Mouse (Mus musculus): ENCODE data around the gene Dlgap4. TPM values are rescaled to one million over a fixed set of nuclear protein-coding genes. Genes with fewer than 3 reads are reported as not detected.

The Dlgap4 gene
- total and polyA plus RNA-seq, 3 experiments = 10.4 to 39.6 TPM; not detected in 1

DNA sequence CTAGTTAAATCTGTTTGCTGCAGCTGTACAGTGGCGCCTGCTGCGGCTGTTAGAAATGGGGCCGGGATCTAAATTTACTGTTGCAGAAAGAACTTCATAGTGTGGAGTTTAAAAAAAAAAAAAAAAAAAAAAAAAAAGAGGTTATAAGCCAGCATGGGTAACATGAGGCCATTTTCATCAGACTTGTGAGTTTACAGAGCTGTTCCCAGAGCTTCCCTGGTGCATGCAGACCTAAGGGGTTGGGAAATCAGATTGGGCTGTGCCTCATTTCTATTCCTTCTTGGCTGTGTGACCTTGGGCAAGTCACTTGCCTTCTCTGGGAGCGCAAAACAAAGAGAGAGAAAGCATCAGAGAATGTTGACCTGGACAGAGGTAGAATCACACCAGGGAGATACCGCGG is 55.1 kb downstream of the Dlgap4 start:
- TF ChIP-seq ZNF384 (IDR thresholded peaks at IDR 0.05; ENCODE audit: low read depth, low read length) (no peak), ZKSCAN1 (IDR thresholded peaks at IDR 0.05; ENCODE audit: low read depth, low read length) (no peak), MAX (IDR thresholded peaks at IDR 0.05; ENCODE audit: low read length) (no peak)
- H3K4me3 ChIP-seq (ENCODE audit: control insufficient read depth in 1 of 2, insufficient read depth in 1 of 2, low read depth in 2 of 2, low read length in 2 of 2) = no peak overlapping the region
- H3K27ac ChIP-seq (ENCODE audit: control insufficient read depth, low read depth, low read length) = no peak overlapping the region
- no peaks in the 10 kb centered on the region for H3K79me2 ChIP-seq (ENCODE audit: control insufficient read depth, insufficient read depth, low read length, poor library complexity)
- no peak for DNase-seq (ENCODE audit: low read depth, low spot score)
- no peaks in the 10 kb centered on the region for H3K9me3 ChIP-seq (replicated peaks; ENCODE audit: insufficient read depth, low read length)
- no peak overlapping the region for H3K9ac ChIP-seq (ENCODE audit: control insufficient read depth, low read depth, low read length, poor library complexity, severe bottlenecking)
- no peaks in the 10 kb centered on the region for H3K36me3 ChIP-seq (ENCODE audit: control insufficient read depth in 1 of 2, insufficient read depth in 2 of 2, low read length in 2 of 2)
- peaks cover 0 to 1% of the 10 kb centered on the region in 2 experiments; a peak in 1 of 4 replicates for H3K27me3 ChIP-seq (ENCODE audit: control insufficient read depth in 1 of 2, insufficient read depth in 2 of 2, low read length in 2 of 2)
- H3K4me1 ChIP-seq (ENCODE audit: control insufficient read depth in 1 of 2, insufficient read depth in 2 of 2, low read length in 2 of 2) = no peaks in the 10 kb centered on the region

DNA sequence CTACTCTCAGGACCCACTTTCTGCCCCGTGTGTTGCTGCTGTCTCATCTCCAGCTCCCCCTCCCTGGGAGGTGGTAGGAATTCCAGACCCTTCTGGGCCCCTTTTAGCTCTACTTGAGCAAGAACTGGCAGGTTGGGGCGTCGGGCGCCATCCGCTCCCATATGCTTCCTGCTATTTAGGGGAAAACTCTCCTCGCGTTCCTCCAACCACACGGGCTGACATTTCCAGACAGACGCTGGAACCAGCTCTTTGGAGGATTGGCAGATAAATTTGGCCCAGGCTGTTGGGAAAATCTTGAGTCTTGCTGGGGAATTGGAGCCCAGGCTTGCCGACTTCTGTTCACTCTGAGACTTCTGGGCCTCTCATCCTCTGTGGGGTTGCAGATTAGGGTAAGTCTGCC is 59.8 kb downstream of the Dlgap4 start:
- Histone ChIP-seq H3K4me3 (ENCODE audit: control insufficient read depth in 1 of 2, insufficient read depth in 1 of 2, low read depth in 2 of 2, low read length in 2 of 2) (no peak overlapping the region), H3K9ac (ENCODE audit: control insufficient read depth, low read depth, low read length, poor library complexity, severe bottlenecking) (no peak overlapping the region), H3K4me1 (ENCODE audit: control insufficient read depth in 1 of 2, insufficient read depth in 2 of 2, low read length in 2 of 2) (no peaks in the 10 kb centered on the region), H3K9me3 (replicated peaks; ENCODE audit: insufficient read depth, low read length) (no peaks in the 10 kb centered on the region), H3K36me3 (ENCODE audit: control insufficient read depth in 1 of 2, insufficient read depth in 2 of 2, low read length in 2 of 2) (no peaks in the 10 kb centered on the region), H3K79me2 (ENCODE audit: control insufficient read depth, insufficient read depth, low read length, poor library complexity) (no peaks in the 10 kb centered on the region), H3K27ac (ENCODE audit: control insufficient read depth, low read depth, low read length) (no peak overlapping the region), H3K27me3 (ENCODE audit: control insufficient read depth in 1 of 2, insufficient read depth in 2 of 2, low read length in 2 of 2) (peaks cover 0 to 1% of the 10 kb centered on the region in 2 experiments; a peak in 1 of 4 replicates)
- TF ChIP-seq CTCF (IDR thresholded peaks at IDR 0.05 in 2 of 3, conservative IDR thresholded peaks at IDR 0.05 in 1 of 3; ENCODE audit: control insufficient read depth in 1 of 3, insufficient read depth in 1 of 3, low read depth in 2 of 3, low read length in 3 of 3, poor library complexity in 1 of 3, severe bottlenecking in 1 of 3) = no peak
- no peak for TF ChIP-seq GATA1 (IDR thresholded peaks at IDR 0.05; ENCODE audit: low read depth, low read length)
- TF ChIP-seq MAFK (IDR thresholded peaks at IDR 0.05; ENCODE audit: borderline replicate concordance, low read depth, low read length) = no peak
- TF ChIP-seq NELFE (IDR thresholded peaks at IDR 0.05; ENCODE audit: low read depth, low read length) = no peak
- TF ChIP-seq TCF12 (IDR thresholded peaks at IDR 0.05; ENCODE audit: low read depth, low read length) = no peak
- TF ChIP-seq TBP (IDR thresholded peaks at IDR 0.05; ENCODE audit: low read depth, low read length) = no peak
- TF ChIP-seq ZC3H11A (IDR thresholded peaks at IDR 0.05; ENCODE audit: low read depth, low read length) = no peak
- no peak for DNase-seq (ENCODE audit: low read depth, low spot score)

DNA sequence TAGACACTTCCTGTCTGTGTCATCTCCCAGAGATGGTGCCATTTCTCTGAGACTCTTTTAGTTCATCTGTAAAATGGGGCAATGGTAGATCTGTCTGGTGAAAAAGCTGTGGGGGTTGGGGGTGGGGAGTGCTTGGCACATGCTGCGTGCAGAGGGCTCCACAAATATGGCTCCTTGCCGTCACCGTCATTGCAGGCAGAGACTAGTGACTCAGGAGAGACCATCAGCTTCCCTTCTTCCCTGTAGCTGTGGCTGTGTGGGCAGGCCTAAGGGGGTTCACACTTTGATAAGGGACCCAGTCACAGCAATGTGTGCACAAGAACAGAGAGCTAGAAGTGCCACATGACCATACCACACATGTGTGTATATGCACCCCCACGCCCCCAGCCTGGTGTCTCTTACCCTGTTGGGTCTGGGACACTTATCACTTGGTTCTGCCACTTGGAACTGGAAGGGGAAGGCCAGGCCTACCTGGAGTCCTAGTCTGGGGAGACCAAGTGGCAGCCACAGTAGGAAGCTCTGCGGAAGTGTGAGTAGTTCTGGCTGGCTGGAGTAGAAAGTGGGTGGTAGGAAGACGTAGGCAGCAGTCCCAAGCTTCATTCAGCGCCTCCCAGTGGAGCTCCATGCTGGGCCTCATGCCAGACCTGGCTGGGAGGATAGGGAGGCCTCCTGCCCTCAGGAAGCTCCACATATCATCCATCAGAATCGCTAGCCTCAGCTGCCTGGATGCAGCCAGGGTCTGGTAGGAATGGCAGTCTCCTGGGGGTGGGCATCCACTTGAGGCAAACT is 60.6 kb downstream of the Dlgap4 start:
- Histone ChIP-seq H3K9ac (ENCODE audit: control insufficient read depth, low read depth, low read length, poor library complexity, severe bottlenecking) (no peak overlapping the region), H3K36me3 (ENCODE audit: control insufficient read depth in 1 of 2, insufficient read depth in 2 of 2, low read length in 2 of 2) (no peaks in the 10 kb centered on the region), H3K79me2 (ENCODE audit: control insufficient read depth, insufficient read depth, low read length, poor library complexity) (no peaks in the 10 kb centered on the region), H3K27me3 (ENCODE audit: control insufficient read depth in 1 of 2, insufficient read depth in 2 of 2, low read length in 2 of 2) (peaks cover 0 to 1% of the 10 kb centered on the region in 2 experiments; a peak in 1 of 4 replicates), H3K4me1 (ENCODE audit: control insufficient read depth in 1 of 2, insufficient read depth in 2 of 2, low read length in 2 of 2) (no peaks in the 10 kb centered on the region), H3K9me3 (replicated peaks; ENCODE audit: insufficient read depth, low read length) (no peaks in the 10 kb centered on the region), H3K4me3 (ENCODE audit: control insufficient read depth in 1 of 2, insufficient read depth in 1 of 2, low read depth in 2 of 2, low read length in 2 of 2) (no peak overlapping the region), H3K27ac (ENCODE audit: control insufficient read depth, low read depth, low read length) (no peak overlapping the region)
- no peak for DNase-seq (ENCODE audit: low read depth, low spot score)
- TF ChIP-seq MYC (IDR thresholded peaks at IDR 0.05; ENCODE audit: low read depth, low read length) (no peak), KAT2A (conservative IDR thresholded peaks at IDR 0.05; ENCODE audit: low read depth, low read length) (no peak), E2F4 (IDR thresholded peaks at IDR 0.05; ENCODE audit: borderline replicate concordance, low read depth, low read length) (no peak), ETS1 (IDR thresholded peaks at IDR 0.05; ENCODE audit: low read depth, low read length) (no peak), NRF1 (IDR thresholded peaks at IDR 0.05; ENCODE audit: insufficient read depth, low read depth, low read length, poor library complexity, severe bottlenecking) (no peak), POLR2A (IDR thresholded peaks at IDR 0.05; ENCODE audit: control insufficient read depth in 1 of 2, insufficient read depth in 1 of 2, low read depth in 1 of 2, low read length in 2 of 2, poor library complexity in 1 of 2) (no peak), ZMIZ1 (IDR thresholded peaks at IDR 0.05; ENCODE audit: low read depth, low read length) (no peak), CHD1 (IDR thresholded peaks at IDR 0.05; ENCODE audit: low read depth, low read length) (no peak), ZC3H11A (IDR thresholded peaks at IDR 0.05; ENCODE audit: low read depth, low read length) (no peak), RAD21 (IDR thresholded peaks at IDR 0.05; ENCODE audit: low read depth, low read length) (no peak), CTCF (IDR thresholded peaks at IDR 0.05 in 2 of 3, conservative IDR thresholded peaks at IDR 0.05 in 1 of 3; ENCODE audit: control insufficient read depth in 1 of 3, insufficient read depth in 1 of 3, low read depth in 2 of 3, low read length in 3 of 3, poor library complexity in 1 of 3, severe bottlenecking in 1 of 3) (no peak), RCOR1 (IDR thresholded peaks at IDR 0.05; ENCODE audit: low read depth, low read length) (no peak), SMC3 (IDR thresholded peaks at IDR 0.05; ENCODE audit: low read depth, low read length) (no peak)
